8 mouse cellular contexts compared by ENCODE assay signal in genomic region chr10:12579048-12579447, GRCm38 (mm10).
A peak's percentile ranks its signal among the peaks of the same experiment; 100 is the strongest.
DNase-seq lines count a peak whose midpoint lies in the region; ATAC-seq and TF ChIP-seq lines count a peak whose summit lies in the region.

No protein-coding gene starts in this region.

- no peak for TF ChIP-seq CTCF in gastrocnemius, adult 2 months (IDR thresholded peaks at IDR 0.05)
- no peak for TF ChIP-seq CTCF in lung, postnatal 0 days (IDR thresholded peaks at IDR 0.05)
- no peak for TF ChIP-seq CTCF in thymus, adult 2 months (IDR thresholded peaks at IDR 0.05; ENCODE audit: borderline replicate concordance, control insufficient read depth, extremely low read depth, insufficient read depth, low read length, poor library complexity)

- no peaks in the 10 kb centered on the region for H3K27me3 ChIP-seq in intestine, embryonic 16.5 days (replicated peaks; ENCODE audit: control insufficient read depth, insufficient read depth, low read length)
- no peaks in the 10 kb centered on the region for H3K27me3 ChIP-seq in lung, postnatal 0 days (replicated peaks; ENCODE audit: insufficient read depth, low read length)
- no peaks in the 10 kb centered on the region for H3K27me3 ChIP-seq in midbrain, embryonic 14.5 days (ENCODE audit: control insufficient read depth, insufficient read depth, low read length)
- H3K27me3 ChIP-seq in thymus, adult 2 months (ENCODE audit: control insufficient read depth, insufficient read depth, low read length), result no peaks in the 10 kb centered on the region

- DNase-seq in gastrocnemius, adult 2 months, result peak; percentile 30
- no peak for DNase-seq in gastrocnemius, postnatal 4 days (ENCODE audit: low spot score in 2 of 2)
- DNase-seq in embryo, embryonic 11 days, result peak; percentile 66
- DNase-seq in lung, postnatal 0 days (ENCODE audit: low spot score), result peak; percentile 55
- DNase-seq in midbrain, embryonic 14.5 days, result no peak
- DNase-seq in thymus, adult 2 months, result no peak

- H3K4me2 ChIP-seq in intestine, embryonic 16.5 days (ENCODE audit: low read depth, low read length), result no peak overlapping the region
- no peak overlapping the region for H3K4me2 ChIP-seq in lung, postnatal 0 days (replicated peaks; ENCODE audit: low read depth, low read length)
- H3K4me2 ChIP-seq in midbrain, embryonic 14.5 days (ENCODE audit: low read length), result no peak overlapping the region

- no peak for TF ChIP-seq EP300 in lung, postnatal 0 days (IDR thresholded peaks at IDR 0.05)

- 32% methylated on average over 1 of the region's 1 CpGs for WGBS in intestine, embryonic 16.5 days
- 22% methylated on average over 1 of the region's 1 CpGs for WGBS in lung, postnatal 0 days
- WGBS in midbrain, embryonic 14.5 days, result 11% methylated on average over 1 of the region's 1 CpGs
- 93% methylated on average over 1 of the region's 1 CpGs for WGBS in thymus, adult 2 months

- peaks cover 3% of the 10 kb centered on the region; the same call in 1 of the 2 replicates for H3K4me1 ChIP-seq in intestine, embryonic 16.5 days (ENCODE audit: control insufficient read depth, insufficient read depth, low read length)
- no peaks in the 10 kb centered on the region for H3K4me1 ChIP-seq in lung, postnatal 0 days (ENCODE audit: insufficient read depth, low read depth, low read length)
- peaks cover 5% of the 10 kb centered on the region; the same call in 1 of the 2 replicates for H3K4me1 ChIP-seq in midbrain, embryonic 14.5 days (ENCODE audit: control insufficient read depth, insufficient read depth, low read length)
- no peaks in the 10 kb centered on the region; the same call in 1 of the 2 replicates for H3K4me1 ChIP-seq in thymus, adult 2 months (replicated peaks; ENCODE audit: control insufficient read depth, insufficient read depth, low read length)

- TF ChIP-seq POLR2A in thymus, adult 2 months (IDR thresholded peaks at IDR 0.05; ENCODE audit: control insufficient read depth, extremely low read depth, insufficient read depth, low read length, poor library complexity), result no peak

- peak; percentile 81 for ATAC-seq in intestine, embryonic 16.5 days
- ATAC-seq in lung, postnatal 0 days, result peak; percentile 65
- ATAC-seq in midbrain, embryonic 14.5 days (ENCODE audit: low FRiP score, low TSS enrichment), result no peak
- no peak for ATAC-seq in megakaryocyte-erythroid progenitor cell, adult 5-6 weeks (replicated peaks; ENCODE audit: low FRiP score, low TSS enrichment, poor library complexity, severe bottlenecking)

- H3K36me3 ChIP-seq in intestine, embryonic 16.5 days (ENCODE audit: control insufficient read depth, insufficient read depth, low read length), result no peaks in the 10 kb centered on the region
- H3K36me3 ChIP-seq in lung, postnatal 0 days (ENCODE audit: insufficient read depth, low read length), result no peaks in the 10 kb centered on the region
- H3K36me3 ChIP-seq in midbrain, embryonic 14.5 days (ENCODE audit: control insufficient read depth, insufficient read depth, low read length), result no peaks in the 10 kb centered on the region
- H3K36me3 ChIP-seq in thymus, adult 2 months (ENCODE audit: control insufficient read depth, insufficient read depth, low read length), result no peaks in the 10 kb centered on the region

- no peak overlapping the region for H3K9ac ChIP-seq in intestine, embryonic 16.5 days (ENCODE audit: low read depth, low read length)
- no peak overlapping the region for H3K9ac ChIP-seq in lung, postnatal 0 days (replicated peaks; ENCODE audit: low read depth)
- no peak overlapping the region for H3K9ac ChIP-seq in midbrain, embryonic 14.5 days (replicated peaks; ENCODE audit: low read length)

- no peak overlapping the region for H3K4me3 ChIP-seq in gastrocnemius, adult 2 months
- H3K4me3 ChIP-seq in intestine, embryonic 16.5 days (ENCODE audit: low read length), result no peak overlapping the region
- no peak overlapping the region for H3K4me3 ChIP-seq in lung, postnatal 0 days (ENCODE audit: low read depth, low read length)
- H3K4me3 ChIP-seq in midbrain, embryonic 14.5 days (replicated peaks; ENCODE audit: low read depth, low read length), result no peak overlapping the region
- H3K4me3 ChIP-seq in thymus, adult 2 months (ENCODE audit: control insufficient read depth, insufficient read depth, low read length), result no peak overlapping the region

- no peak overlapping the region for H3K27ac ChIP-seq in gastrocnemius, adult 2 months
- no peak overlapping the region for H3K27ac ChIP-seq in intestine, embryonic 16.5 days (ENCODE audit: low read length)
- no peak overlapping the region for H3K27ac ChIP-seq in lung, postnatal 0 days (ENCODE audit: low read length)
- no peak overlapping the region for H3K27ac ChIP-seq in midbrain, embryonic 14.5 days (replicated peaks; ENCODE audit: low read depth, low read length)
- H3K27ac ChIP-seq in thymus, adult 2 months (ENCODE audit: control insufficient read depth, insufficient read depth, low read length), result no peak overlapping the region

- intact Hi-C loops in gastrocnemius, adult 2 months (cut with DNase I), result no loop called here

- no peaks in the 10 kb centered on the region for H3K9me3 ChIP-seq in intestine, embryonic 16.5 days (ENCODE audit: control insufficient read depth, low read length)
- no peaks in the 10 kb centered on the region for H3K9me3 ChIP-seq in lung, postnatal 0 days (ENCODE audit: low read length)
- no peaks in the 10 kb centered on the region for H3K9me3 ChIP-seq in midbrain, embryonic 14.5 days (ENCODE audit: control insufficient read depth, low read length)

Comparison
In these comparisons a context has a peak if more than half of its experiments do, and no peak if none do; other contexts are left out.
1. DNase-seq: peak in gastrocnemius, adult 2 months (single experiment), embryo, embryonic 11 days (single experiment) and lung, postnatal 0 days (single experiment); none in gastrocnemius, postnatal 4 days (0 of 2), midbrain, embryonic 14.5 days (single experiment) and thymus, adult 2 months (single experiment).
2. ATAC-seq: peak in intestine, embryonic 16.5 days (single experiment) and lung, postnatal 0 days (single experiment); none in midbrain, embryonic 14.5 days (single experiment) and megakaryocyte-erythroid progenitor cell, adult 5-6 weeks (single experiment).